Mouse (Mus musculus) kidney, adult 18-20 months (tissue): Measurements from ENCODE around the gene Fam83e.
A peak's percentile ranks its signal among the peaks of the same experiment; 100 is the strongest.

ENCODE experiments used
- DNase-seq: peaks from one replicate; pipeline ENCODE4 v3.0.0; 2021

Gene Fam83e

GRCm38 (mm10) chr7:45742338-45742737 is 21.3 kb downstream of the Fam83e start:
- no peak for DNase-seq

- DNase-seq = peak; percentile 67
These were observed 23.4 kb downstream of the Fam83e start for GRCm38 (mm10) chr7:45744387-45744786.

GRCm38 (mm10) chr7:45746518-45746917 is 25.5 kb downstream of the Fam83e start:
- no peak for DNase-seq

DNA sequence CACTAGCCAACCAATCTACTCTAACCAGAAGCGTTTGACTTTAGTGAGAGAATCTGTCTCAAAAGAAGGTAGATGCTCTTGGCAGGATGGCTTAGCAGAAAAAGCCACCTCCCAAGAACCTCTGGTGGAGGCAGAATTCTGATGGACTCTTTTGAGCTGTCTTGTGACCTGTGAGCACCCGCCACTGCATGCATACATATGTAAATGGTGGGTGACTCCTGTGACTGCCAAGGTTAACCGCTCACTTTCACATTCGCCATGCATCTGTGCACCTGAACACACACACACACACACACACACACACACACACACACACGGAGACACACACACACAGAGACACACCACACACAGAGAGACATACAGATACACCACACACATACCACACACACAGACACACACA is 26.4 kb downstream of the Fam83e start:
- DNase-seq = no peak

DNA sequence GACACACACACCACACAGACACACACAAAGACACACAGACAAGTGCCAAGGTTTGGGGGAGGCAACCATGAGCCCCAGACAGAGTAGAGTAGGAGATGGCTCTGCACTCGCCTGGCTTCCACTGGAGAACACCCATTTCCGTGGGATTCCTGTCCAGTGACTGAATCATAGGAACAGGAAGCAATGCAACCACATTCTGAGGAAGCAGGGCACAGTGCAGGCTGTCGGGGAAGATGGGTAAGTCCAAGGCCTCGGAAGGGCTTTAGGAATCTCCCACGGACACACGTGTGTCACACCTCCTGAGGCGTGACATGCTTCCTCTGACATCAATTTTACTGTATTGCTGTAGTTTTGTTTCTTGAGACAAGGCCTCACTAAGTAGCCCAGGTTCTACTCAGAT is 27.1 kb downstream of the Fam83e start:
- peak; percentile 15 for DNase-seq

DNA sequence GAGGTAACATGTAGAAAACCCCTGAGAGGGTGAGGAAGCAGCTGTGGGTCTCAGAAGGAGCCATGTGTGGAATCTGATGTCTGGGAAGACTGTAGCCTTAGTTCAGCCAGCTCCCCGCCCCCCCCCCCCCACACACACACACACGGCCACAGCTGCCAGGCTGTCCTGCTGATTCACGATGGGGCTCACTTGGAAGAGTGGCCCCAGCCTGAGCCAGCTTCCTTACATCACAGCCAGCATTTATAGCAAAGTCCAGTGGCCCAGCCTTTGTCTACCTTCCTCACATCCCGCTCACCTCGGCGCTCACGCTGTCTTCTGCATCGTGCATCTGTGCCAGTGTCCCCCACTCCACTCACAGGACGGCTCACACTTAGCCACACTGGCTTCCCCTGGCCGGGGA is 28.4 kb downstream of the Fam83e start:
- DNase-seq = no peak

- peak; percentile 30 for DNase-seq
These were observed 29.1 kb downstream of the Fam83e start for GRCm38 (mm10) chr7:45750162-45750561.

GRCm38 (mm10) chr7:45755703-45756102 is 34.7 kb downstream of the Fam83e start:
- DNase-seq = no peak

DNA sequence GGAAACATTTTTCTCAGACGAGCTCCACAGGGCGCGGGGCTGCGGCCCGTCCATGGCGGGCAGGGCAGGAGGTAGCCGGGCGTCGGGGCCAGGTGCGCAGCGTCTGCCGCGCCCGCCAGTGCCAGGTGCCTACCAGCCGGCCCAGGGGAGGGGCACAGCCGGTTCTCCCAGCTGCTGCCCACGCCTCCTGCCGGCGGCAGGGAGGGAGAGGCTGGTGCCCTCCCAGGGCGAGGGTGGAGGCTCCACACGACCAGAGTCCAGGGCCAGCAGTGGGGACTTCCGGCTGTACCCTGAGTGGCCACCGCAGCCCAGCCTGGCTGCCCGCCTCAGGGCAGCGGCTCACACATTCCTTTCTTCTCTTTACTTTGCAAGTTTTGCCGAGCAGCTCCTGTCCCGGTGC is 38.4 kb downstream of the Fam83e start:
- DNase-seq = peak; percentile 78

- DNase-seq = no peak
These were observed 39.1 kb downstream of the Fam83e start for GRCm38 (mm10) chr7:45760151-45760550.

- DNase-seq = no peak
These were observed 45.0 kb downstream of the Fam83e start for GRCm38 (mm10) chr7:45765995-45766394.

DNA sequence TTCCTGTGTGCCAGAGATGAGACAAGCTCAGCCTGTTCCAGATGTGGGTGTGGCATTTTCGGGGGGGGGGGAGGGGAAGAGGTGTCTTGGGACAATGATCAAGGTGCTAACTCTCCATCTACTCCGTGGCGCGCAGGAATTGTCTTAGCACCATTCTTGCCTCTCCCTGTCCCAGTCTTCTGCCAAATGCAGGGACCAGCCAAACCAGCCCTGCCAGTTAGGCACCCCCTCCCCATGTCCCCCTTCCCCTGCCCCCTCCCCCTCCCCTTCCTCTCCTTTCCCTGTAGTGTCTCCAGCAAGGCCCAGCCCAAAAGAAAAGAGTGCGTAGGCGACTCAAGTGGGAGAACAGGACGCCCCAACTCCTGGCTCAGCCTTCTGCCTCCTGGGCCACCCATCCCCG is 45.8 kb downstream of the Fam83e start:
- DNase-seq = no peak

- no peak for DNase-seq
These were observed 46.5 kb downstream of the Fam83e start for GRCm38 (mm10) chr7:45767500-45767899.

- DNase-seq = peak; percentile 42
These were observed 49.5 kb downstream of the Fam83e start for GRCm38 (mm10) chr7:45770427-45771082.

DNA sequence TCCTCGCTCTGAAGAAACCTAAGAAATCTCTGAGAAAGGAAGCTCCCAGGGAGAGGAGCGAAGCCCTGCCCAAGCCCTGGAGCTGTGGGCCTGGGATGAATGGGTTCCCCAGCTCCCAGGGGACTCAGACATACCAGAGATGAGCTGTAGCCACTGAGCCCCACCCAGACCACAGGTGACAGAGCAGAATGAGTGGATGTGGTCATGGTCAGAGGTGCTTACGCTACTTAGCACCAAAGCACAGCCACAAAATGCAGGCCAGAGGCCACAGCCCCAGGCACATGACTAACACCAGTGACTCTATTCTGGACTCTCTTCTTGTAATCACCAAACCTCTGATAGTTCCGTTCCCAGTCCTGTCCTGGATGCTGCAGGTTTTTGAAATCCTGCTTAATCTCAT is 50.1 kb downstream of the Fam83e start:
- no peak for DNase-seq

- no peak for DNase-seq
These were observed 54.2 kb downstream of the Fam83e start for GRCm38 (mm10) chr7:45775237-45775636.
